Mouse (Mus musculus) kidney, adult 2 months (tissue): ENCODE measurements around the gene Trpv1. TPM values are rescaled to one million over a fixed set of nuclear protein-coding genes. Genes with fewer than 3 reads are reported as not detected.
A peak's percentile ranks its signal among the peaks of the same experiment; 100 is the strongest.

Experiments
- DNase-seq: peaks from one replicate; pipeline ENCODE4 v3.0.0; 2021
- H3K27ac ChIP-seq: fragments of 200-500 bp; 2 replicates; pipeline ENCODE4 v1.5.1; 2012; ENCODE audit warnings: low read depth, low read length, control low read depth, inconsistent platforms; ENCODE audit not compliant: insufficient read depth
- H3K27me3 ChIP-seq: fragments of 200-500 bp; replicated peaks from 2 replicates; pipeline ENCODE4 v1.6.1; 2012; ENCODE audit warnings: mild to moderate bottlenecking, moderate library complexity, low read length, inconsistent platforms; ENCODE audit not compliant: control insufficient read depth, insufficient read depth
- H3K36me3 ChIP-seq: fragments of 200-500 bp; 2 replicates; pipeline ENCODE4 v1.6.1; 2012; ENCODE audit warnings: mild to moderate bottlenecking, moderate library complexity, low read length, inconsistent platforms; ENCODE audit not compliant: control insufficient read depth, insufficient read depth
- H3K4me1 ChIP-seq: fragments of 200-500 bp; 2 replicates; pipeline ENCODE4 v1.6.1; 2011; ENCODE audit warnings: low read length; ENCODE audit not compliant: control insufficient read depth, insufficient read depth
- H3K4me3 ChIP-seq: fragments of 200-500 bp; 2 replicates; pipeline ENCODE4 v1.5.1; 2011; ENCODE audit warnings: mild to moderate bottlenecking, low read depth, low read length, control low read depth; ENCODE audit not compliant: insufficient read depth
- CTCF ChIP-seq: fragments of 200-500 bp; conservative IDR thresholded peaks from 2 replicates; pipeline ENCODE4 v1.5.1; 2011; ENCODE audit warnings: low read depth, mild to moderate bottlenecking, control low read depth, low read length, moderate library complexity, mixed read lengths; ENCODE audit not compliant: insufficient read depth, insufficient read length
- POLR2A ChIP-seq: fragments of 200-500 bp; IDR thresholded peaks from one replicate; pipeline ENCODE4 v1.6.1; 2011; ENCODE audit warnings: low read depth, low read length, control low read depth
- WGBS: fragments of 180-500 bp; shearing (Covaris S2); methylation state at CpG from one replicate; pipeline ENCODE4 v1.1.7; 2018; 5-methylcytosine and 5-hydroxymethylcytosine counted together
- polyA plus RNA-seq: library from polyadenylated mRNA; depleted of rRNA; stranded (reverse); fragments of >200 nt; gene quantifications from 2 replicates; pipeline ENCODE4 v1.2.3, GENCODE M21; 2012

Trpv1 gene
- polyA plus RNA-seq, 1 experiment = 0.16 TPM

DNA sequence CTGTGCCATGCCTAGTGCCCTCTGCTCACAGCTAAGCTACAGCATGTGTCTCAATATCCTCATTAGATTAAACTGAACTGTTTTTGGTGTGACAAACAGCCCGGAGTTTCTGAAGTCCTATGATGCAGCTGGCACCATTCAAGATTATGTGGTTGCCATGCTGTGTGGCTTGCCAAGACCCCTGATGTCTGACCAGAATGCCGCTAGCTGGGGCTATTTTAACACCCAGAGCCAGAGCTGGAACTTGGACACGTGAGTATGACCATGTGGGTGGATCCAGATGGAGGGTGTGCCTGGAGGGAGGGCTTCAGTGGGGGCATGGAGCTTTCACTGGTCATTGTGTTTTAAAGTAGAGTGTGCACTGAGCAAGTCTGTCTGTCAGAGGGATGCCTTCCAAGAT, 20.1 kb upstream of the Trpv1 start:
- no peak for DNase-seq
- Histone ChIP-seq H3K36me3 (no peaks in the 10 kb centered on the region), H3K27ac (no peak overlapping the region), H3K4me3 (no peak overlapping the region), H3K4me1 (no peaks in the 10 kb centered on the region), H3K27me3 (no peaks in the 10 kb centered on the region)
- TF ChIP-seq CTCF (no peak), POLR2A (no peak)
- WGBS = 77% methylated on average over 3 of the region's 3 CpGs

DNA sequence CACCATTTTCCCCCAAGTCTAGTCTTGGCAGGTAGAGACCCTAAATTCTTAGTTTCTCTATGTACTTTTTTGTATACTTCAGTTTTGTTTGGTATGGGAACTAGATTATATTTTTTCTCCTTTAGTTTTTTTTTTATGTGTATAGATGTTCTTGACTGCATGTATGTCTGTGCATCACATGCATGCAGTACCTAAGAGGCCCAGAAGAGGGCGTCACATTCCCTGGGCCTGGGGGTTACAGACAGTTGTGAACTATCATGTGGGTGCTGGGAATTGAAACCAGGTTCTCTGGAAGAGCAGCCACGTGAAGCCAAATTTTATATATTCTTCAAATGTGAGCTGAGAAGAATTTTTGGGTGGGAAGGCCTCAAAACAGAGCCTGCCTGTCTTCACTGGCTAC, 14.4 kb upstream of the Trpv1 start:
- 72% methylated on average over 2 of the region's 2 CpGs for WGBS

GRCm38 (mm10) chr11:73220651-73221050, 13.4 kb upstream of the Trpv1 start:
- Histone ChIP-seq H3K4me3 (no peak overlapping the region), H3K36me3 (no peaks in the 10 kb centered on the region), H3K4me1 (no peaks in the 10 kb centered on the region), H3K27ac (no peak overlapping the region), H3K27me3 (no peaks in the 10 kb centered on the region)
- DNase-seq = no peak
- TF ChIP-seq CTCF (no peak), POLR2A (no peak)
- WGBS = 82% methylated on average over 1 of the region's 1 CpGs

More for the DNA sequence above, 14.4 kb upstream of the Trpv1 start:
- DNase-seq = no peak
- TF ChIP-seq CTCF (peak; percentile 15; the same call in 1 of the 2 replicates), POLR2A (no peak)
- no peaks in the 10 kb centered on the region for H3K27me3 ChIP-seq
- H3K4me3 ChIP-seq = no peak overlapping the region
- no peaks in the 10 kb centered on the region for H3K4me1 ChIP-seq
- H3K36me3 ChIP-seq = no peaks in the 10 kb centered on the region
- H3K27ac ChIP-seq = no peak overlapping the region

DNA sequence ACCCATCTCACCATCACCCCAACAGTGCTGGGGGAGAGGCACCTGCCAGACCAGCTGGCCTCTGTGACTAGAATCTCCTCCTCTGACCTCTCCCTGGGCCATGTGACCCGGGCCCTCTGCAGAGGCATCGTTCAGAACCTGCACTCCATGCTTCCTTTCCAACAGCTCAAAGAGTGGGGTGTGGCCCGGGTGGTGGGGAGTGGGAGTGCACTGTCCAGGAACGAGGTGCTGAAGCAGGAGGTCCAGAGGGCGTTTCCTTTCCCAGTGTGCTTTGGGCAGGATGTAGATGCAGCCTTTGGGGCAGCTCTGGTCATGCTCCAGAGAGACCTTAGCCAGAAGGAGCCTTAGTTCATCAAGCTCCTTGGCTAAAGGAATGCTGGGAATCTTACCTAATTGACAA, 11.2 kb upstream of the Trpv1 start:
- Histone ChIP-seq H3K27me3 (no peaks in the 10 kb centered on the region), H3K4me1 (no peaks in the 10 kb centered on the region), H3K27ac (no peak overlapping the region), H3K36me3 (no peaks in the 10 kb centered on the region), H3K4me3 (no peak overlapping the region)
- no peak for DNase-seq
- WGBS = 24% methylated on average over 5 of the region's 5 CpGs
- TF ChIP-seq CTCF (no peak), POLR2A (no peak)

- Histone ChIP-seq H3K27ac (no peak overlapping the region), H3K4me1 (no peaks in the 10 kb centered on the region), H3K4me3 (no peak overlapping the region), H3K27me3 (no peaks in the 10 kb centered on the region), H3K36me3 (no peaks in the 10 kb centered on the region)
- peak; percentile 67 for DNase-seq
- WGBS = 52% methylated on average over 2 of the region's 2 CpGs
- TF ChIP-seq CTCF (peak; percentile 67), POLR2A (no peak)
Measured at GRCm38 (mm10) chr11:73223966-73224365, 10.1 kb upstream of the Trpv1 start.

DNA sequence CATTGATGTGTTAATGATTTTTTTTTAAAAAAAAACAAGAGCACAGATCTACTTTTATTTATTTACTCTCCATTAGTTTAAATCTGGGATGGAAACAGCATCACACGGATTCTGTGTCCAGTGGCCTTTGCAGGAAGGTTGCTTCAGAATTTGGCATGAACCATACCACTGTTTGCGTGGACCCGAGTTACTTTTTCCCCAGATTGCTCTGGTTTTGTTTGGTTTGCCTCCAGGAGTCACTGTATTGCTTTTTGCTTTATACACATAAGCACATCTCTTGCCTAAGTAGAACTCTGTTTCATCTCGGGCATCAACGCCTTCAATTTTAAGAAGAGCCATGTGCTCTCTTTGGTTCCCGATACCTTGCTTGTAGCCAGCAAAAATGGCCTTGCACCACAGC, 8.2 kb upstream of the Trpv1 start:
- H3K4me1 ChIP-seq = no peaks in the 10 kb centered on the region
- no peak overlapping the region for H3K4me3 ChIP-seq
- no peaks in the 10 kb centered on the region for H3K36me3 ChIP-seq
- 88% methylated on average over 6 of the region's 6 CpGs for WGBS
- no peaks in the 10 kb centered on the region for H3K27me3 ChIP-seq
- no peak for DNase-seq
- H3K27ac ChIP-seq = no peak overlapping the region
- TF ChIP-seq POLR2A = no peak
- no peak for TF ChIP-seq CTCF

DNA sequence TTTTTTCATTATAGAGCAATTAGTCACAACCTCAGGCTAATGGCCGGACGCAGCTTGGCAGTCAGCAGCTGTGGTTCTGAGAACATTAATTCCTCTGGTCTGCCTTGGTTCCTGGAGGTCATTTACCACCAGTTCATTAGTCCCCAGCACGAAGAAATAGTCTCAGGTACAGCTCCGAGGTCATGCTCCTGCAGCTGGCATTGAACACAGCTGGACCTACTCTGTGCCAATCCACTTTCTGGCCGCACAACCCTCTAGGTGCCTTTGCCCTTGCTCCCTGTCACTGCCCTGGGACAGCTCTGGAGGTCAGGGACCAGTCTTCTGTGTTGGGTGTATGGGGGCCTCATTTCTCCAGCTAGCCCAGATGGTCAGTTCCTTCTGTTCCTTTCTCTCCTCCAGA, 5.2 kb upstream of the Trpv1 start:
- WGBS = 50% methylated on average over 5 of the region's 5 CpGs
- Histone ChIP-seq H3K27me3 (no peaks in the 10 kb centered on the region), H3K36me3 (no peaks in the 10 kb centered on the region), H3K4me1 (no peaks in the 10 kb centered on the region), H3K4me3 (no peak overlapping the region), H3K27ac (no peak overlapping the region)
- TF ChIP-seq POLR2A (no peak), CTCF (no peak)
- peak; percentile 35 for DNase-seq

DNA sequence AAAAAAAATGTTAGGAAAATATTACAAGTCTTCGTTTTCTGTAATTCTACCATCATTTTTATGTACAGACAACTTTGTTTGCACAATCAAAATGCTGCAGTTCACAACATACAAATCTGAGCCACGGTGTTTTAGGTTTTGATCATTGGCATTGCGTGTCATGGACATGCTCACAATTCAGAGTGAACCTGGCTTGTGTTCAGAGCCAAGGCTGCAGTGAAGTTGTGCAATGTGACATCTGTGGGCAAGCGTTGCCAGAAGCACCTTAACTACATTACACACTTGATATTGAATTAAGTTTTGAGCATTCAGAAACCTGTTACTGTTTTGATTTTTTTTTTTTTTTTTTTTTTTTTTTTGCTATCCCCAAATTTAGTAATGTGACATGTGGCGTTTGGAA, 4.0 kb upstream of the Trpv1 start:
- Histone ChIP-seq H3K36me3 (no peaks in the 10 kb centered on the region), H3K4me3 (no peak overlapping the region), H3K4me1 (no peaks in the 10 kb centered on the region), H3K27me3 (no peaks in the 10 kb centered on the region), H3K27ac (no peak overlapping the region)
- DNase-seq = no peak
- WGBS = 89% methylated on average over 5 of the region's 5 CpGs
- TF ChIP-seq CTCF = no peak
- no peak for TF ChIP-seq POLR2A
